Mouse (Mus musculus) C2C12 (cell line): ENCODE measurements around the gene Nxph4.

Experiments
- MAX ChIP-seq: IDR thresholded peaks from one replicate; pipeline ENCODE4 v1.6.1; 2011; ENCODE audit warnings: mild to moderate bottlenecking, control low read depth
- MYOG ChIP-seq: IDR thresholded peaks from one replicate; pipeline ENCODE4 v1.6.1; 2011; ENCODE audit not compliant: control insufficient read depth, insufficient read length; ENCODE audit errors: extremely low read depth

DNA sequence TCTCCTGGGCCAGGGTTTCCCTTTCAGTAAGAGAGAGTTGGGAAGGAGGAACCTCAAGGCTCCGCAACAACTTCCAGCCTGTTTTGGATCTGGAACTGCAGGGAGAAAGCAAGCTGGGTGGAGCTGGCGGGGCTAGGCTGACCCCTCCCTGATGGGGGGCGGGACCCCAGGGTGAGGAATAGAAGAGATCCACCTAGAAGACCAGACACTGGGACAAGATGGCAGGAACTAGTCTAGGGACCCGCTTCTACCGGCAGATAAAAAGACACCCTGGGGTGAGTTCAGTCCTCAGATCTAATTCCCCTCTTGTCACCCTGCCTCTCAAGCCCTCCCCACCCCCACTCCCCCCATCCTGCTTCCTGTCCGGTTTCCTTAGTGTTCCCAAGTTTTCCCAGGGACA lies 19.6 kb downstream of the Nxph4 start, which contains the start of gene Ndufa4l2:
- TF ChIP-seq MYOG (no peak), MAX (no peak)
